Mouse (Mus musculus) gastrocnemius, adult 2 months (tissue): ENCODE measurements at regions not wholly inside any gene's neighbourhood (a gene's known extent, or its start where the extent isn't known, plus 50 kb on each side); places are given as distances from the start of the nearest gene placed in this dataset.

Experiments
- DNase-seq: peaks from one replicate; pipeline ENCODE4 v3.0.0; 2022
- H3K27ac ChIP-seq: fragments of 200-600 bp; 2 replicates; pipeline ENCODE4 v1.8.1; 2022; ENCODE audit warnings: mild to moderate bottlenecking
- H3K4me3 ChIP-seq: fragments of 200-600 bp; 2 replicates; pipeline ENCODE4 v1.8.1; 2022; ENCODE audit warnings: mild to moderate bottlenecking, moderate library complexity
- CTCF ChIP-seq: fragments of 200-600 bp; IDR thresholded peaks from 2 replicates; pipeline ENCODE4 v1.8.1; 2022; ENCODE audit warnings: antibody characterized with exemption, mild to moderate bottlenecking, moderate library complexity
- intact Hi-C: fragments of 180-260 bp; cut with DNase I; formaldehyde crosslinking; loops from one replicate; pipeline ENCODE4 v1.15.1; 2025

DNA sequence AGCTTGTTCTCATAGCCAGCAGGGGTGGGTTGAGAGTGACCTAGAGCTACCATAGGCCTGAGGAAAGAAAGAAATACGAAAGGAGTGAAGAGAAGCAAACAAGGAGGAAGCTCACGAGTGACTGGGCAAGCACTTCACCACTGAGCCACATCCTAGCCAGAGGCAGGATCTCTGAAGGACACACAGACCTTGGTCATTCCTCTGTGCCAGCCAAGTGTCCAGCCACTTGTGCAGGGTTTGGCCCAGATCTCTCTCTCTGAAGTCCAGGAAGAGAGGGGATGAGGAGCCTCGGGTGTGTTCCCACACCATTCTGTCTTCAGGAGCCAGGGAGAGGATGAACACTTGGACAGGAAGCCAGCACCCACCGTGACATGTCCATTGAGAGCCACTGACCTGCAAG is 271.7 kb upstream of the Prox1 start:
- no peak for TF ChIP-seq CTCF

DNA sequence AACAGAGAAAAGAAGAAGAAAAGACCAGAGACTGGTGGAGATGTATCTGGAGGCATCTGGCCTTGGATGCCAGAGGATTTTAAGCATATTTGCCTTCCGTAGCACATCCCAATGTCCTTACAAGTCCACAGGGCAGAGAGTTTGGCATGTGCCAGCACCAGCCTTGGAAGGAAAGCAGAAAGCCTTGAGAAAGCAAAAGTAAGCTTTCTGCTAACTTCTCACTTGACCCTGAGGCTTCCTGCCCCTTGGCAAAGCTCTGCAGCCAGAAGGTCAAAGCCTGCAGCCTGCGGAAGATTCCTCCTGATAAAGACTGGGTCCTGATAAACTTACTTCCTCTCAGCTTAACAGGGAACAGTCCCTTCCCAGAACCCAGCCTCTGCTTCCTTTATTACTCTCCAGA is 268.3 kb upstream of the Prox1 start:
- intact Hi-C loops = no loop called here

More for the DNA sequence above, 271.7 kb upstream of the Prox1 start:
- Histone ChIP-seq H3K27ac (no peak overlapping the region), H3K4me3 (no peak overlapping the region)
- DNase-seq = no peak
- intact Hi-C loops = no loop called here

DNA sequence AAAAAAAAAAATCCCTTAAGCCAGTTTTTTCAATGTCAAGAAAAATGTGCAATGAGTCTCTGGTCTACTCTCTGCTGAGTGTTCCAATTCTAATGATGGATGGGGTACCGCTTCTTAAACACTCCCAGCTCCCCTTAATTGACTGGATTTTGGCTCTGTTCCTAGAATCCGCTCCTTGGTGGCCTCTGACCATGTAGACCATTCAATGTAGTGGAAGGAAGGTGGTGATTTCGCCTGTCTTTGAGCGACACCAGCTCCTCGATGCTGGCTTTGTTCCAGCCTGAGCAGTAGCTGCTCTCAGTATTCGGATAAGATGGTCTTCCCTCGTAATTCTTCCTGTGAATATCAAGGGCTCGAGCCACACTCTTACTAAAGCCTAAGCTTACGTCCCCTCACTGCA is 252.4 kb upstream of the Prox1 start:
- TF ChIP-seq CTCF = no peak
- intact Hi-C loops = no loop called here
- Histone ChIP-seq H3K4me3 (no peak overlapping the region), H3K27ac (no peak overlapping the region)
- no peak for DNase-seq

More for the DNA sequence above, 268.3 kb upstream of the Prox1 start:
- Histone ChIP-seq H3K4me3 (no peak overlapping the region), H3K27ac (no peak overlapping the region)
- DNase-seq = no peak
- TF ChIP-seq CTCF = no peak

DNA sequence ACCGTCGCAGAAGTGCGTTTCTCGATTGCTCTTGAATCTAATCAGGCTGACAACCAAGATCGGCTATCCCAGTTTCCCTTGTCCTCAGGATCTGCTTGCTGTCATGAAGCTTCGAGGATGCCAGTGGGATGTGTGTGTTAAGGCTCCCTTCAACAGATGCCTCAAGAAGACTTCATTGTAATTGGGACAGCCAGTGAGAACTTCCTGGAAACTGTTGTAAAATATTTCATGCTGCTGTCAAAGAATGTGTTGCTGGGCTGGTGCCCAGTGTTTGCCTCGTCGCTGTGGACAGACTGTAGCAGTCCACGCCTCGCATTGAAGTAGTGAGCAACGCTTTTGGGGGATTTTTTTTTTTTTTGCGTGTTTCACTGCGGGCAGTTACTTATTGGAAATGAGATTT is 249.2 kb upstream of the Prox1 start:
- no peak for DNase-seq
- no peak for TF ChIP-seq CTCF
- intact Hi-C loops = no loop called here
- no peak overlapping the region for H3K4me3 ChIP-seq
- H3K27ac ChIP-seq = no peak overlapping the region

DNA sequence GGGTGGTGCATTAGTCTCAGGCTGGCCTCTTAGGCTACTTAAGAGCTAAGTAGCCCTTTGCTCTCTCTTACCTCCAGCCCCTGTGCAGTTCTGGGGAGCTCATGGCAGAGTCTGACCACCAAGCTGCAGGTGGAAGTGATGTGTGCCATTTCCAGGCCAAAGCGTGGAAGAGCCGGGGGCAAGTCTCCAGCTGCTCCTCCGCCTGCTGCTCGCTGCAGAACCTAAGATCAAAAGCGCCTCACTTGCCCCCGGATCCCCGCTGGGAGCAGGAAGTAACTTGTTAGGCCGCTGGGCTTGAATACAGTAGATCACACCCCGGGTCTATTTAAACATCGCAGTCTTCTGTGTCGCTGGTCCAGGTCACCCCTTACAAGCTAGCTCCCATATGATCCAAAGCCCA is 246.8 kb upstream of the Prox1 start:
- H3K27ac ChIP-seq = no peak overlapping the region
- no peak overlapping the region for H3K4me3 ChIP-seq
- TF ChIP-seq CTCF = no peak
- no peak for DNase-seq
- intact Hi-C loops = no loop called here

DNA sequence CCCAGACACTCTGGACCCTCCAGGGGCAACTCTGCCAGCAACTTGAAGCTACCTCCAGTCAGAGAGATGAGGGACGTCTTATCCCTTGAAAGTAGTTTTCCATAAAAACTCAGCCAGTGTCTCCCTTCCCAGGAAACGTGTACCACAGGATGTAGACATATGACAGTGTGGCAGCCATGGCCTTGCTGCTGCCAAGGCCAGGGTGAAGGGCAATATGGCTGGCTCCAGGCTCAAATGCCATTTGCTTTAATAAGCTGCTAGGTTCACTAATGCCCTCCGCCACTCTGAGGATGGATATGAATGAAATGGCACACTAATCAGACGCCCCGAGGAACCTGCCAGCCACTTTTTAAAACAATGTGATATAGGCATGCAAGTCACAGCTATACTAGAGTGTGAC is 241.2 kb upstream of the Prox1 start:
- Histone ChIP-seq H3K4me3 (no peak overlapping the region), H3K27ac (no peak overlapping the region)
- no peak for TF ChIP-seq CTCF
- no peak for DNase-seq
- intact Hi-C loops = no loop called here

DNA sequence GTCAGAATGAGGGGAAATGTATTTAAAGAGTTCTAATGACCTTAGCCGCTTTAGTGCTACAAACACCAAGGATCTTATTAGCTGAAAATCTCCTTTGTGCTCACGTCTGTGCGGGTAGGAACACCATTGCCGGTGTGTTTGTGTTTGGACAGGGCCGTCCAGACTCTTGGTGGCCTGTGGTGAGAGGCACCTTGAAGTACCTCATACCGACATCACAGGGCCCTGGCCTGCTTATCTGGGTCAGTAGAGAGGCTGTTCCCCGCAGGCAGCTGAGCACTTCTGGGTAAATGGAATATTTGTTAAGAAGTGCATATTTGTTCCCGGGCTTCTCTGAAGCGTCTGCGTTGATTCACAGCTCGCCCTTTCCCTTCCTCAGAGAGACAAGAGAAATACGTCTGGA is 232.8 kb upstream of the Prox1 start:
- intact Hi-C loops = no loop called here
- Histone ChIP-seq H3K27ac (no peak overlapping the region), H3K4me3 (no peak overlapping the region)
- no peak for DNase-seq
- no peak for TF ChIP-seq CTCF

DNA sequence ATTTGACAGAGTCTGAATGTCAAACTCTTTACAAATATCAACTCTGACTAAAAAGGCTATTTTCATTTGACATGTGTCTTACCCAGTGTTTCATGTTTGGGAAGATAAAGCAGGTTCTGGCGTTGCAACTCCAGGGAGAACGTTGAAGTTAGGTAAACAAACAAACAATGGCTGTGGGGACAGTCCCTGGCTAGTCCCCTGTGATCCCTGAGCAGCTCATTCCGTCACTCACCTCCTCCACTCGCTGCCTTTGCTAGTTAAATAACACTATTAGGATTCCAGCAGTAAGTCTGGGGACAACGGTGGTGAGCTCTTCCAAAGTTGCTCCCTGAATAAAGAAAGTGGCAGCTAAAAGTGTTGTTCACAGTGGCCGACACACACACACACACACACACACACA is 227.8 kb upstream of the Prox1 start:
- intact Hi-C loops = no loop called here
- Histone ChIP-seq H3K27ac (no peak overlapping the region), H3K4me3 (no peak overlapping the region)
- no peak for TF ChIP-seq CTCF
- no peak for DNase-seq

DNA sequence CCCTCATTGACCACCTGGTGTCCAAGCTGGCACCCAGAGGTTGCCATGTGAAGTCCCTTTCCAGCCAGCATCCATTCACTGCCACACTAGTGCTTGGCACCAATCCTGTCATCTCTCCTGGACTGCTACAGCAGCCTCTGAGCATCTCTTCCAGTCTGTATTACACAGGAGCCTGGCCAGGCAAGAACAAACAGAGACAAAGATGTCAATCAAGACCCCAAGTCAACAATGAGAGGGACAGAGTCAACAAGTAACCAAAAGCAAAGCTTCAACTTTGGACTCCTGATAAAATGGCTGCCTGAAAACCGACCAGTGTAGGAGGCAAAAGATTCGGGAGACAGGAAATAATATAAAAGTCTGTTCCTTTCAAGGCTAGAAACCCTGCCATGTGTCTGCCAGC is 227.3 kb upstream of the Prox1 start:
- H3K4me3 ChIP-seq = no peak overlapping the region
- intact Hi-C loops = no loop called here
- TF ChIP-seq CTCF = no peak
- no peak overlapping the region for H3K27ac ChIP-seq
- no peak for DNase-seq

DNA sequence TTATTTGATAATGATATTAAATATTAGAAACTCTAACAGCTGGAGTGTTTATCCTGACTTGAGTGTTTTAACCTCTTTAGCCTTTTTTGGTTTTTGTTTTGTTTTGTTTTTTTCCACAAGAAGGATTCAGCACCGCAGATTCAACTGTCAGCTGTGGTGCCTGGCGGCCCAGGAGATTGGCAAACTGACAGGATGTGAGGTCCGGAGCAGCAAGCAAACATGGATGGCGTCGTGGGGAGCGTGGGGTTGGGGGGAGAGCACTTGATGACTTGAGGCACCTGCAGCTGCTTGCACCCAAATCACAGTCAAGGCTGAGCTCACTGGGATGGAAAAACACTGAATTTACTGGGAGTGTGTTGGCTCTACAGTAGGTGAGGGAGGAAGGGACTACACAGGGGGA is 222.5 kb upstream of the Prox1 start:
- Histone ChIP-seq H3K27ac (no peak overlapping the region), H3K4me3 (no peak overlapping the region)
- DNase-seq = no peak
- intact Hi-C loops = no loop called here
- TF ChIP-seq CTCF = no peak

DNA sequence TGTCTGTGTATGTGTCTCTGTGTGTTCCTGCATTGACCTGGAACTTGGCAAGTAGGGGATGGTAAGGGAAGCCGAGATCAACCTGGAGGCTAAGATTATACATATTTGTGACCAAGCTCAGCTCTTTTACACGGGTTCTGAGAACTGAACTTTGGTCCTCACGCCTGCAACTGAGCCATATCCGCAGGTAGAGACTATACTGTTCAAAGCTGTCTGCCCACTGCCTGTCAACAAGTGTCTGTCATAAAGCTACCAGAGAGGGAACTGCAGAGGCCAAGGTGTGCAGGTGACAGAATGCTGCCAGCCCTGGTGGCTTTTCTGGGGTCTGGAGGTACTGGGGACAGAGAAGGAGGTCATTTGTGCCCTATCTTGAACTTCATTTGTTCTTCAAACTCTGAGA is 218.3 kb upstream of the Prox1 start:
- Histone ChIP-seq H3K27ac (no peak overlapping the region), H3K4me3 (no peak overlapping the region)
- no peak for DNase-seq
- intact Hi-C loops = no loop called here
- TF ChIP-seq CTCF = no peak

DNA sequence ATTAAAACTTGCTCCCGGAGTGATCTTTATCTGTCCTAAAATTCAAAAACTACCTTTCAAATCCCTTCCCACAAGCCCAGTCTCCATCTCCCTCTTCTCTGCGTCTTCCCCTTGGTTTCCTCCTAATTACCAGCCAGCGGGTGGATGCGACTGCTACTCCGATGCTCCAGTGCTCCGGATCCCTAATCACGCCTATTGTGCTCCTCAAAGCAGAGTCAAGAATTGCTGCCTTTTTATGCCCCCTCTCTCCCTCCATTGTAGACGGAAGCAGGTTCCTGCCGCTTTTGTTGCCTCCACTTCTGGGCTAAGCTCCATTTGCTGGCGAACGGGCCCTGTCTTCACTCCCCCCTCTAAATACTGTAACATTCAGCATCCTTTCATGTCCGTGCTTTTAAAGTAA is 214.0 kb upstream of the Prox1 start:
- Histone ChIP-seq H3K4me3 (no peak overlapping the region), H3K27ac (no peak overlapping the region)
- intact Hi-C loops = no loop called here
- DNase-seq = no peak
- TF ChIP-seq CTCF = no peak

DNA sequence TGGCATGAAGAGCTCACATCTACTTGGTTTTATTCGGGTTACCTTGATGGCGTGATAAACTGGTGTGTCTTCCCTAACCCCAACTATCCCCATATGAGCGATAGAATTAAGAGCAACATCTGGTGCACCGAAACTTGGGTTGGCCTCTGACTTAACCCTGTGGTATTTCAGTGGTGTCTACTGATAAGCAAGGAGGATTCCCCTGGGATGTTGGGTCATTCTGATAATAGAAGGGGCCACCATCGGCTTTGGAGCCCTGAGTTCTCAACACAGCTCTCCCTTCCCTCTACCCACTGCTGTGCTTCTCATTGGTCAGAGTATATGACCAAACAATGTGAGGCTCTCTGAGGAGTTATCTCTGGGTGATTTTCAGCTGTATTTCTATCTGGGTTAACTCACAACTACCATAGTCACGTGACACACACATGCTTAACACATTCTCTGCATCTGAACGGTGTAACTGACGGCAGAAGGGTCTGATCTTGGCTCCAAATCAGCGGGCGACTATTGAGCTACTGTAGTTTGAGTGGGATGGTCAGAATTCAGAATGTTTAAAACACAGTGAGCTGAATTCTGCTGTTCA is 212.8 kb upstream of the Prox1 start:
- TF ChIP-seq CTCF = no peak
- Histone ChIP-seq H3K27ac (no peak overlapping the region), H3K4me3 (no peak overlapping the region)
- DNase-seq = no peak
- intact Hi-C loops = no loop called here

DNA sequence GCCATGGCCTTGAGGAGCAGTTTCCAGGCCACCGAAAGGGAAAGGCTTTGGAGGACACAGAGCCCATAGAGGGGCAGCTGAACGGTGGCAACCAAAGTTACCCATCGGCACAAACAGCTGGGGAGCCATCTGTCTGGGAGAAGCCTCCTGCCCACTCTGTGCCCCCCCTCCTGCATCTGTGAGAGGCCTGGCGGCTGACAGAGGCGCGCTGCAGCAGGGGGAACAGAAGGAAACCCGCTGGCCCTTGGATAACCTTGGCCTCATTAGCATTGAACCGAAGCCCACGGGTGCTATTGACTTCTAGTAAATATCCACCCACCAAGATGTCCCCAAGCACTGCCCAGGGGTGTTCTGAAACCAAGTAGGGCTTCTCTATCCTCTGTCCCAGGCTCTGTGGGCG is 209.6 kb upstream of the Prox1 start:
- H3K27ac ChIP-seq = no peak overlapping the region
- H3K4me3 ChIP-seq = no peak overlapping the region
- intact Hi-C loops = no loop called here
- DNase-seq = no peak
- TF ChIP-seq CTCF = no peak
